ENCODE assay signal across 8 mouse cellular contexts in the genomic region with DNA sequence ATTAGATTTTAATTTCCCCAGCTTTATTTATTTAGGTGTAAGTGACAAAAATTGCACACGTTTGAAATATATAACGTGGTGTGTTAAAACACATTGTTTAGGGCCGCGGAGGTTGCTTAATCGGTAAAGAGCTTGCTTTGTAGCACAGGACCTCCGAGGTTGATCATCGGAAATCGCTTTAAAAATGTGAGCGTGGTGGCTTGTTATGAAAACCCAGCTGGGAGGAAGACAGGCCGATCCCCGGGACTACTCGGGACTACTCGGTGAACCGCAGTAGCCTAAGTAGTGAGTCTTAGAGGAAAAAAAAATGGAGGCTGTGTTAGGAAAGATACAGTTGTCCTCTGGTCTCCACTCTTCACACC. TPM values are rescaled to one million over a fixed set of nuclear protein-coding genes. Genes with fewer than 3 reads are reported as not detected.
DNase-seq lines count a peak whose midpoint lies in the region; ATAC-seq lines count a peak whose summit lies in the region.

No protein-coding gene starts in this region.

- no peak for ATAC-seq in liver, embryonic 13.5 days (ENCODE audit: low read depth)

- H3K4me3 ChIP-seq in forebrain, embryonic 10.5 days = peak overlapping the region; percentile 68
- H3K4me3 ChIP-seq in liver, embryonic 13.5 days (replicated peaks) = peak overlapping the region; percentile 73

- peaks cover 2% of the 10 kb centered on the region; the same call in 1 of the 2 replicates for H3K36me3 ChIP-seq in forebrain, embryonic 10.5 days (replicated peaks)
- H3K36me3 ChIP-seq in liver, embryonic 13.5 days = peaks cover 3% of the 10 kb centered on the region; the same call in 1 of the 2 replicates

- WGBS in forebrain, embryonic 10.5 days = 6% methylated on average over 14 of the region's 14 CpGs
- WGBS in liver, embryonic 13.5 days (ENCODE audit: insufficient replicate concordance) = under 1% methylated on average over 14 of the region's 14 CpGs

- no peaks in the 10 kb centered on the region for H3K27me3 ChIP-seq in forebrain, embryonic 10.5 days (ENCODE audit: poor library complexity, severe bottlenecking)
- H3K27me3 ChIP-seq in liver, embryonic 13.5 days = no peaks in the 10 kb centered on the region

- peak overlapping the region; percentile 86 for H3K4me2 ChIP-seq in liver, embryonic 13.5 days

- peak; percentile 30 for DNase-seq in embryo, embryonic 10 days (ENCODE audit: low spot score)
- DNase-seq in embryo, embryonic 9.5 days (ENCODE audit: extremely low spot score) = no peak
- peak; percentile 46 for DNase-seq in 3T3-L1 (ENCODE audit: low read depth, low spot score)
- no peak for DNase-seq in forebrain, embryonic 10.5 days (ENCODE audit: extremely low spot score, low spot score)
- DNase-seq in liver, embryonic 13.5 days = no peak
- no peak for DNase-seq in ovary, postnatal 36 days (ENCODE audit: low spot score)
- DNase-seq in adrenal gland, postnatal 4 days (ENCODE audit: low spot score in 2 of 2) = no peak
- no peak for DNase-seq in layer of hippocampus, adult 9-10 months (ENCODE audit: low spot score)

- H3K4me1 ChIP-seq in forebrain, embryonic 10.5 days = peaks cover 19% of the 10 kb centered on the region
- H3K4me1 ChIP-seq in liver, embryonic 13.5 days (replicated peaks) = peaks cover 52% of the 10 kb centered on the region

- peak overlapping the region; percentile 69 for H3K27ac ChIP-seq in forebrain, embryonic 10.5 days
- H3K27ac ChIP-seq in liver, embryonic 13.5 days = peak overlapping the region; percentile 82

- no peaks in the 10 kb centered on the region for H3K9me3 ChIP-seq in forebrain, embryonic 10.5 days
- no peaks in the 10 kb centered on the region for H3K9me3 ChIP-seq in liver, embryonic 13.5 days (replicated peaks)

- H3K9ac ChIP-seq in liver, embryonic 13.5 days = peak overlapping the region; percentile 82

RNA-seq across cellular contexts. Expression of a gene that starts 14.8 kb away (rescaled TPM):
- polyA plus RNA-seq in forebrain, embryonic 10.5 days (2016; fragmentation: Nextera tagmentation; extraction: Ambion mirVana) = 45.6 and 48.3 TPM in 2 replicates
- polyA plus RNA-seq in liver, embryonic 13.5 days (2015; fragmentation: Nextera tagmentation; extraction: Ambion mirVana) = 8.3 and 8.7 TPM in 2 replicates
- 10 to 100 TPM; 40.9 to 44.2 TPM for total RNA-seq in adrenal gland, postnatal 4 days (2021)

RNA-seq across cellular contexts. Expression of a gene that starts 15.2 kb away (rescaled TPM):
- polyA plus RNA-seq in forebrain, embryonic 10.5 days (2016; fragmentation: Nextera tagmentation; extraction: Ambion mirVana) = 66.9 and 68.8 TPM in 2 replicates
- 14.6 and 15.2 TPM in 2 replicates for polyA plus RNA-seq in liver, embryonic 13.5 days (2015; fragmentation: Nextera tagmentation; extraction: Ambion mirVana)
- total RNA-seq in adrenal gland, postnatal 4 days (2021) = 10 to 100 TPM; 61.1 to 64.2 TPM

RNA-seq across cellular contexts. Expression of a gene that starts 25.3 kb away (rescaled TPM):
- polyA plus RNA-seq in forebrain, embryonic 10.5 days (2016; fragmentation: Nextera tagmentation; extraction: Ambion mirVana) = 114 and 129 TPM in 2 replicates
- polyA plus RNA-seq in liver, embryonic 13.5 days (2015; fragmentation: Nextera tagmentation; extraction: Ambion mirVana) = 81.3 and 110 TPM in 2 replicates
- 100 to 1,000 TPM in 1 of 2 experiments, 10 to 100 TPM in 1; 96.2 to 107 TPM for total RNA-seq in adrenal gland, postnatal 4 days (2021)

RNA-seq across cellular contexts. Expression of a gene that starts 25.5 kb away (rescaled TPM):
- 3.1 and 3.5 TPM in 2 replicates for polyA plus RNA-seq in forebrain, embryonic 10.5 days (2016; fragmentation: Nextera tagmentation; extraction: Ambion mirVana)
- 5.2 and 5.7 TPM in 2 replicates for polyA plus RNA-seq in liver, embryonic 13.5 days (2015; fragmentation: Nextera tagmentation; extraction: Ambion mirVana)
- total RNA-seq in adrenal gland, postnatal 4 days (2021) = 1 to 10 TPM; 2.5 to 3.3 TPM

RNA-seq across cellular contexts. Expression of a gene that starts 37.8 kb away (rescaled TPM):
- polyA plus RNA-seq in forebrain, embryonic 10.5 days (2016; fragmentation: Nextera tagmentation; extraction: Ambion mirVana) = 2.1 and 3.3 TPM in 2 replicates
- 23.1 and 24.0 TPM in 2 replicates for polyA plus RNA-seq in liver, embryonic 13.5 days (2015; fragmentation: Nextera tagmentation; extraction: Ambion mirVana)
- 10 to 100 TPM; 33.9 to 55.1 TPM for total RNA-seq in adrenal gland, postnatal 4 days (2021)

Comparison
In these comparisons a context has a peak if more than half of its experiments do, and no peak if none do; other contexts are left out.
1. DNase-seq: peak in embryo, embryonic 10 days (single experiment) and 3T3-L1 (single experiment); none in embryo, embryonic 9.5 days (single experiment), forebrain, embryonic 10.5 days (single experiment), liver, embryonic 13.5 days (single experiment), ovary, postnatal 36 days (single experiment), adrenal gland, postnatal 4 days (0 of 2) and layer of hippocampus, adult 9-10 months (single experiment).